Mouse (Mus musculus): ENCODE measurements around the gene Scd4.
"Not testable (repeated sequence)": the region's sequence is repeated elsewhere in the genome, so short reads cannot be mapped to it uniquely, and the experiment has no call there.

- not testable (repeated sequence) for TF ChIP-seq POLR2A (IDR thresholded peaks at IDR 0.05; ENCODE audit: borderline replicate concordance, extremely low read depth, low read depth, low read length); CTCF (IDR thresholded peaks at IDR 0.05; ENCODE audit: insufficient read depth, low read length)
Measured at GRCm38 (mm10) chr19:44310155-44310575, 22.7 kb upstream of the Scd4 start.
